Mouse (Mus musculus): ENCODE results near the gene Selenoo. TPM values are rescaled to one million over a fixed set of nuclear protein-coding genes. Genes with fewer than 3 reads are reported as not detected.

Selenoo gene
- polyA plus RNA-seq, 1 experiment from 2014 or later = 12.9 TPM

DNA sequence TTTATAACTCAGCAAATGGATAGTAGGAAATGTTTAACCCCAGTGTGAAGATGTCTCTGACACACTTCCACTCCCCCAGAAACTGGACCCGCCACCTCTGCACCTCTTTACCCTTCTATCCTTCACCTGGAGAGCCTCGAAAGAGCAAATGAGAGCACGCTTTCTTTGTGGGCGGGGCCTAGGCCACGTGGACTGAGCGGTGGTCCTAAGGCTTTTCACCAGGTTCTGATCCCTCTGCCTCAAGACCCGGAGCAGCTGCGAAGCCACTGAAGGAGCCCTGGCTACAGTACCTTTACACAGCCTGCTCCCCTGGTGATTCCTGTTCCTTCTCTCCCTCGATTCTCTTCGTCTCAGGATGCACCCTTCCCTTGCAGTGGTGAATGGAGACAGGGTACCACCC is 58.6 kb downstream of the Selenoo start:
- Histone ChIP-seq H3K27ac (replicated peaks) (no peak overlapping the region), H3K27me3 (replicated peaks; ENCODE audit: low read depth, poor library complexity, severe bottlenecking) (peaks cover 80% of the 10 kb centered on the region), H3K4me1 (peaks cover 54% of the 10 kb centered on the region), H3K36me3 (replicated peaks) (peaks cover 33% of the 10 kb centered on the region), H3K4me3 (peak overlapping the region; percentile 83), H3K9me3 (no peaks in the 10 kb centered on the region)
- peak; percentile 30 for DNase-seq (ENCODE audit: low spot score)
- 25% methylated on average over 10 of the region's 10 CpGs for WGBS

DNA sequence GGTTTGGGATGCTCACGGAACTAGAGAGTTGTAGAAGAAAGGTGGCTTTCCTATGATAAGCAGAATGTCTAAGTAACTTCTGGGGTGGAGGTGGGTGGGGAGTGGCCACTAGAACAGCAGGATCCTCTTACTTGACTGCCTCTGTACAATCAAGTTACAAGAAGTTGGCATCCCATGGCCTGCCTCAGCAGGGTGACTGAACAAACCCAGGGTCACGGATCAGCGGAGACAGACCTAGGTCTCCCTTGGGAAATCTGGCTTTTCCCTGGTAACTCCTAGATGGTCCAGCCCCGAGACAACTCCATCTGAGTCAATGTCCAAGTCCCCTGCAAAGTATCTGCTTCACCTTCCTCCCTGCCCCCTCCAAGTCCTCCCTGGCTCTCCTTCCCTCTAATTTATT is 59.0 kb downstream of the Selenoo start:
- H3K9me3 ChIP-seq = no peaks in the 10 kb centered on the region
- no peak overlapping the region for H3K27ac ChIP-seq (replicated peaks)
- H3K4me1 ChIP-seq = peaks cover 59% of the 10 kb centered on the region
- H3K36me3 ChIP-seq (replicated peaks) = peaks cover 32% of the 10 kb centered on the region
- peak overlapping the region; percentile 83 for H3K4me3 ChIP-seq
- peaks cover 76% of the 10 kb centered on the region for H3K27me3 ChIP-seq (replicated peaks; ENCODE audit: low read depth, poor library complexity, severe bottlenecking)
- no peak for DNase-seq (ENCODE audit: low spot score)
- 38% methylated on average over 4 of the region's 4 CpGs for WGBS

DNA sequence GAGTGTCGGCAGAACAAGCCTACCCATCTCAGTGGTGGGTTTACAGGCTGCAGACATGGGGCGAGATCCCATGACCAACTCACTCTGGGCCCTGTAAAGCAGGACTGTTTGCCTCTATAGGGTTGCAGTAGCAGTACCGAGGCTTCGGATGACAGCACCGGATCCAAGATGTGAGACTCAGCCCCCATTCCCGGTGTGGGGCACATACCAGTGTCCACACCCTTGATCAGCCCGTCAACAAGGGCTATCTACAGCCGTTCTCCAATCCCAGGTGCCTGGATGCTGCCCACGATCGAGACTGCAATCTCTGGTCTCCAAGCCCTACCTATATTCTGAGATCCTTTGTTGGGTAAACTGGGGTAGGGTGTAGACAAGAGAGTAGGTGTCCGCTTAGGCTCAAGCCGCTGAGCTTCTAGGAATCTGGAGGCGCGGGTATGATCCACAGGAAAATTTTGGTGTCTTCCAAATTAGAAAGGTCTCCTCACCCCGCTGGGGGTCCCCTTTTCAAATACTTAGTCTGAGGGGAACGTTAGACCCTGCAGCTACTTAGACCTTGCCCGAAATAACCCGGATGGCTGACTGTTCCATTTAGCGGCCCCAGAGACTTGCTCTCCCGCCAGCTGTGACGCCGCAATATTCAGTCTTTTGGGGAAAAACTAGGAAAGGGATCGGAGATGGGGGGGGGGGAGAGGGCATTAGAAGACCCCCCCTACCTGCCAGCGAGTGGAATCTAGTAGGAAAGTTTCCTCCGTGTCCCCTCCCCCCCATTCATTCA is 59.8 kb downstream of the Selenoo start:
- Histone ChIP-seq H3K36me3 (replicated peaks) (peaks cover 30% of the 10 kb centered on the region), H3K4me1 (peaks cover 59% of the 10 kb centered on the region), H3K27ac (replicated peaks) (peak overlapping the region; percentile 88), H3K27me3 (replicated peaks; ENCODE audit: low read depth, poor library complexity, severe bottlenecking) (peaks cover 68% of the 10 kb centered on the region), H3K4me3 (peak overlapping the region; percentile 83), H3K9me3 (no peaks in the 10 kb centered on the region)
- no peak for DNase-seq (ENCODE audit: low spot score)
- whole genome bisulfite sequencing = 8% methylated on average over 25 of the region's 25 CpGs

DNA sequence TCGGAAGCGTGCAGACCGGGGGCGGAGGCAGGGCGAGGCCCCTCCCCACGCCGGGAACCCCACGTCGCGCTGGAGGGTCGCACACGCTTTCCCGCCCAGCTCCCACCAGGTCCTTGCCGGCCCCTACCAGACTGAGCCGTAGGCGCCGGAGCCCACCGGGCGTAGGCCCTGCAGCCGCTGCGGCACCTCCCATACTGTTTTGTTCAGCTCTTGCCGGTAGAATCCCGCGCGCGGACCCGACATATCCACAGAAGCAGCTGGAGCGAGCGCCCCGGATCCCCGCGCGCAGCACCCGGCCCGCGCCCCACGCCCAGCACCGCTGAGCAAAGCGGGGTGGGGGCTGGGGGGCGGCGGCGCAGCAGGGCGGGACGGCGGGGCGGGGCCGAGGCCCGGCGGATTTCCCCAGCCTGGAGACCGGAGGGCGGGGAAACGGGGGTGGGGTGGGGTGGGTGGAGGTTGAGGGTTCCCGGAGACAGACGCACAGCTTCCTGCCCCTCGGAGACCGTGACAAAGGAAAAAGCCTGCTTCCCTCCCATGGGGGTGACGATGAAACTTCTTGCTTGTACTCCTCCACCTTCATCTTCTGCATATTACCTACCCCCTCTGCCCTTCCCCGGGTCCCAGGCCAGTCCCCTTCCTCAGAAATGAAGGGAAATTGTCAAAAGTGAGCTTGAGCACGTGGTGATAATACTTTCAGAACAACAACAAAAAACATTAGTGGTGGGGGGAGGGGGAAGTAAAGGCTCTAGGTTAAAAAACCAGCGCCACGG is 60.6 kb downstream of the Selenoo start, which contains the start of gene Mapk11:
TSS of gene Mapk11 (minus strand) at position 358 of the 770 bp plus-strand sequence.
- peak; percentile 67 for DNase-seq (ENCODE audit: low spot score)
- peak within 1 kb of the TSS; percentile 83 for H3K4me3 ChIP-seq
- peaks cover 59% of the 10 kb centered on the region for H3K4me1 ChIP-seq
- H3K27ac ChIP-seq (replicated peaks) = peak within 1 kb of the TSS; percentile 88
- no peaks in the 10 kb centered on the region for H3K9me3 ChIP-seq
- peaks cover 31% of the 10 kb centered on the region for H3K36me3 ChIP-seq (replicated peaks)
- H3K27me3 ChIP-seq (replicated peaks; ENCODE audit: low read depth, poor library complexity, severe bottlenecking) = peaks cover 60% of the 10 kb centered on the region
- under 1% methylated on average over 49 of the region's 61 CpGs for WGBS

Other genes with a start within 250 kb of the Selenoo start
- gene Pim3, start 226.9 kb upstream of the Selenoo start, polyA plus RNA-seq (2016; fragmentation: Nextera tagmentation; extraction: Ambion mirVana) = 43.6 and 49.0 TPM in 2 replicates
- not detected in 2 replicates for gene Ttll8, start 134.7 kb upstream of the Selenoo start, polyA plus RNA-seq (2016; fragmentation: Nextera tagmentation; extraction: Ambion mirVana)
- gene Mlc1, start 110.1 kb upstream of the Selenoo start, polyA plus RNA-seq (2016; fragmentation: Nextera tagmentation; extraction: Ambion mirVana) = 1.0 and 1.5 TPM in 2 replicates
- not detected in 2 replicates for gene Mov10l1, start 106.2 kb upstream of the Selenoo start, polyA plus RNA-seq (2016; fragmentation: Nextera tagmentation; extraction: Ambion mirVana)
- gene Panx2, start 29.4 kb upstream of the Selenoo start, polyA plus RNA-seq (2016; fragmentation: Nextera tagmentation; extraction: Ambion mirVana) = 0.21 and 0.50 TPM in 2 replicates
- gene Trabd, start 14.0 kb upstream of the Selenoo start, polyA plus RNA-seq (2016; fragmentation: Nextera tagmentation; extraction: Ambion mirVana) = 52.1 and 52.4 TPM in 2 replicates
- gene Tubgcp6, start 34.0 kb downstream of the Selenoo start, polyA plus RNA-seq (2016; fragmentation: Nextera tagmentation; extraction: Ambion mirVana) = 25.9 and 28.8 TPM in 2 replicates
- gene Hdac10, start 39.6 kb downstream of the Selenoo start, polyA plus RNA-seq (2016; fragmentation: Nextera tagmentation; extraction: Ambion mirVana) = 15.9 and 16.1 TPM in 2 replicates
- gene Mapk12, start 51.6 kb downstream of the Selenoo start, polyA plus RNA-seq (2016; fragmentation: Nextera tagmentation; extraction: Ambion mirVana) = 16.6 and 19.6 TPM in 2 replicates
- 16.1 and 20.6 TPM in 2 replicates for gene Mapk11, start 60.5 kb downstream of the Selenoo start, polyA plus RNA-seq (2016; fragmentation: Nextera tagmentation; extraction: Ambion mirVana)
- 146 and 152 TPM in 2 replicates for gene Plxnb2, start 91.7 kb downstream of the Selenoo start, polyA plus RNA-seq (2016; fragmentation: Nextera tagmentation; extraction: Ambion mirVana)
- gene Dennd6b, start 107.4 kb downstream of the Selenoo start, polyA plus RNA-seq (2016; fragmentation: Nextera tagmentation; extraction: Ambion mirVana) = 26.1 and 29.1 TPM in 2 replicates
- gene Ppp6r2, start 122.5 kb downstream of the Selenoo start, polyA plus RNA-seq (2016; fragmentation: Nextera tagmentation; extraction: Ambion mirVana) = 23.8 and 26.8 TPM in 2 replicates
- gene Sbf1, start 226.2 kb downstream of the Selenoo start, polyA plus RNA-seq (2016; fragmentation: Nextera tagmentation; extraction: Ambion mirVana) = 80.6 and 85.5 TPM in 2 replicates
- 0.30 and 0.34 TPM in 2 replicates for gene Adm2, start 233.6 kb downstream of the Selenoo start, polyA plus RNA-seq (2016; fragmentation: Nextera tagmentation; extraction: Ambion mirVana)
- not detected in 2 replicates for gene Miox, start 245.3 kb downstream of the Selenoo start, polyA plus RNA-seq (2016; fragmentation: Nextera tagmentation; extraction: Ambion mirVana)

Measured in embryonic facial prominence, embryonic 10.5 days (tissue).